ENCODE assay signal across 17 mouse cellular contexts in the genomic region with DNA sequence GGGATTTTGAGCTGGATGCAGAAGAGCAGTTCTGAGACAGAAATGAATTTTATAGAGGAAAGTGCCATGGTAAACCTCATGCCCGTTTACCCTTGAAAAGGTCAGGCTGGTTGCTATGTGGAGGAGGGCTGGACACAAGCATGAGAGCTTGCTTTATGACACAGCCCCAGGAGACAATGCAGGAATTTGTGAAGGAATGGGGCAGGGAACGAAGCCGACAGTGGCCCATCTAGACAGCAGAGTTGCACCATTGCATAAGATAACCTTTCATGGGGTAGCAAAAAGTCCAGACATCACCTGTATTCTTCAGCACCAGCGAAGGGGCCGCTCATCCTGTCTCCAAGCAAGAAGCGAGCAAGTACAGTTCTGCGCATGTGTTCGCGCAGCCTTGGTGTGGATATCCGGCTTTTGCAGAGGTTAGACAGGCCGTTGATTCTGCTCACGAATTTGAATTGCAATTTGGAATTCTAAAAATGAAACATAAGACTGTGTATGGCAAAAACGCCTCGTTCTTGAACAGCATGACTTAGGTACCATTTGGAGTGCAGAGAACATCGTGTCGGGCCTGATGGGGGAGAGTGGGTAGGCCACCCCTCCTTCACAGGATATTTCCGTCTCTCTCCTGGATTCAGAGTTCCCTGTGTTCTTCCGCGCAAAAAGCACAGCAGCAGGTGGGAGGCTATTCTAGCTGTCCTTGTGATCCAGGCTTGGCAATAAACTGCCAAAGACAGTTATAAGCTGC. TPM values are rescaled to one million over a fixed set of nuclear protein-coding genes. Genes with fewer than 3 reads are reported as not detected.
DNase-seq lines count a peak whose midpoint lies in the region; TF ChIP-seq lines count a peak whose summit lies in the region.
"Had no signal": no experiment of that assay in that cellular context is flagged by ENCODE, and none has a peak within 500 bp of the region (broad histone marks: within the 10 kb centered on the region; RNA-seq: fewer than 3 reads in every experiment).

No protein-coding gene starts in this region.

- peaks cover 4% of the 10 kb centered on the region; the same call in 1 of the 2 replicates for H3K36me3 ChIP-seq in heart, adult 2 months (ENCODE audit: control insufficient read depth, insufficient read depth, low read length)
- H3K36me3 ChIP-seq: embryonic facial prominence, embryonic 15.5 days; G1E; heart, embryonic 12.5 days; neural tube, embryonic 12.5 days had no signal

- TF ChIP-seq POLR2A in heart, adult 2 months (IDR thresholded peaks at IDR 0.05; ENCODE audit: insufficient read depth, low read depth, low read length): no peak

- peaks cover 2% of the 10 kb centered on the region for H3K4me1 ChIP-seq in heart, adult 2 months (ENCODE audit: control insufficient read depth, insufficient read depth, low read length)

- no peak for TF ChIP-seq CTCF in heart, adult 2 months (IDR thresholded peaks at IDR 0.05)

- TF ChIP-seq EP300 in heart, adult 2 months (IDR thresholded peaks at IDR 0.05; ENCODE audit: insufficient read depth, low read depth, low read length): no peak

- H3K9ac ChIP-seq in heart, adult 2 months (ENCODE audit: low read depth, low read length): 0 out of 2 replicates have a peak overlapping the region, but pooled peaks have one; percentile 21
- H3K9ac ChIP-seq: embryonic facial prominence, embryonic 15.5 days; heart, embryonic 12.5 days; neural tube, embryonic 12.5 days had no signal

- no peaks in the 10 kb centered on the region for H3K27me3 ChIP-seq in heart, adult 2 months (ENCODE audit: control insufficient read depth, insufficient read depth, low read length)
- H3K27me3 ChIP-seq: embryonic facial prominence, embryonic 15.5 days; heart, embryonic 12.5 days; neural tube, embryonic 12.5 days had no signal

- no peak overlapping the region for H3K4me3 ChIP-seq in heart, adult 2 months
- H3K4me3 ChIP-seq: embryonic facial prominence, embryonic 15.5 days; heart, embryonic 12.5 days; neural tube, embryonic 12.5 days had no signal

- intact Hi-C loops in heart, adult 2 months (cut with DNase I): loop anchor here (5.0 kb wide), 2 partner anchors 44 to 69 kb away; no protein-coding TSS in a partner anchor
- intact Hi-C loops in left cerebral cortex, postnatal 14 days (cut with DNase I): loop anchor here (5.0 kb wide), 2 partner anchors 44 to 84 kb away; no protein-coding TSS in a partner anchor

- WGBS in heart, adult 2 months: 76% methylated on average over 19 of the region's 19 CpGs

- H3K79me2 ChIP-seq in heart, adult 2 months (replicated peaks; ENCODE audit: control insufficient read depth, insufficient read depth, low read length): peaks cover 1% of the 10 kb centered on the region; the same call in 1 of the 2 replicates

- H3K27ac ChIP-seq in heart, adult 2 months: no peak overlapping the region
- H3K27ac ChIP-seq: embryonic facial prominence, embryonic 15.5 days; hindbrain, postnatal 0 days; neural tube, embryonic 12.5 days had no signal

- DNase-seq in heart, adult 2 months: no peak
- DNase-seq in heart, adult 18-20 months: no peak
- DNase-seq in ES-CJ7 (ENCODE audit: low read depth, low spot score): peak; percentile 12
- DNase-seq in frontal cortex, postnatal 36 days (ENCODE audit: low spot score in 2 of 2): peak; percentile 74 to 75
- peak; percentile 72 to 80 for DNase-seq in left cerebral cortex, postnatal 14 days (ENCODE audit: low spot score in 2 of 2)
- DNase-seq in thymus, postnatal 36 days: no peak
- no peak for DNase-seq in cerebellum, adult 9-10 months
- no peak for DNase-seq in urinary bladder, adult 2 months (ENCODE audit: low spot score)
- DNase-seq: cerebellum, postnatal 14 days; liver; lung, postnatal 10 days had no signal

RNA-seq across cellular contexts. Expression of a gene that starts 46.7 kb away (rescaled TPM):
- 10 to 100 TPM; 26.3 to 47.2 TPM for total RNA-seq in heart, adult 2 months (2021)
- 12.2 and 14.0 TPM in 2 replicates for polyA plus RNA-seq in heart, adult 2 months (2012; rRNA removed)
- 10 to 100 TPM; 28.6 to 32.7 TPM for total RNA-seq in heart, adult 18-20 months (2021)
- 10 to 100 TPM; 51.9 to 62.1 TPM for total RNA-seq in left cerebral cortex, postnatal 14 days (2021)
- 0.95 and 1.7 TPM in 2 replicates for polyA plus RNA-seq in urinary bladder, adult 2 months (2012; rRNA removed)
- polyA plus RNA-seq: activated CD4-positive, CD25-positive, alpha-beta regulatory T cell, adult 4 months; G1E had no signal

Comparison
In these comparisons a context has a peak if more than half of its experiments do, and no peak if none do; other contexts are left out.
1. DNase-seq: peak in ES-CJ7 (single experiment), frontal cortex, postnatal 36 days (2 of 2) and left cerebral cortex, postnatal 14 days (2 of 2); none in heart, adult 2 months (0 of 2), heart, adult 18-20 months (0 of 2), thymus, postnatal 36 days (0 of 2), cerebellum, adult 9-10 months (single experiment) and urinary bladder, adult 2 months (single experiment).